Mouse (Mus musculus) frontal cortex, postnatal 36 days (tissue): ENCODE results near the gene Ppm1e.
"Not testable (repeated sequence)": the region's sequence is repeated elsewhere in the genome, so short reads cannot be mapped to it uniquely, and the experiment has no call there.

ENCODE experiments used
- DNase-seq, 2 experiments: peaks; one replicate each; pipeline ENCODE4 v3.0.0; 2022; ENCODE audit warnings: low spot score in 2 of 2

Ppm1e gene

DNA sequence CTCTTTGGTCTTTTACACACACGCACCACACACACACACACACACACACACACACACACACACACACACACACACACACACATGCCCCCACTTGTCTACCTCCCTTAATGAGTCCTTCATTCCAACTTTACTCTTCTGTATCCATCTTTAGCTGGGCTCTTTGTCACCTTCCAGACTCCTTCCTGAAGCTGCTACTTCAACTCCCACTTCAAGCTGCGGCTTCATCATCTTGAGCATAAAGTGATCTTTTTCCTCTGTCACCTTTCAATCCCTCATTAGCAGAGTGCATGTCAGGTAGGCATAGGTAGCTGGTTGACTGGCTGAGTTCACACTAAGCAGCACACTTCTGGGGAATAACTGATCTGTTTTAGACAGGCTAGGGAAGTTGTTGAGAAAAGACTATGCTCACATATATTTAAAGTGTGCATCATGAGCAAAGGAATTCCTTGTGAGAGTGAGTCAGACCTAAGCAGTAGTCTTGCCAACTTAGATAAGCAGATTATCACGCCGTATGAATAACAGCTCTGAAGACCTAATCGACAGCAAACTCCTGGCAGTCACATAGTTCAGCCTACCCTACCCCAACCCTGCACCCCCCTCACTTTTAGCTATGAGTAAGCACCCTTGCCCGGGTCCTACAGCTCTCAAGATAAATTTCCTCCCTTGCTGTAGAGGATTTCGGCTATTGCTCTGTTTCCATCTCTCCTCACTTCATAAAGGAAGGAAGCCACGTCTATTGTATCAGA lies 49.3 kb downstream of the Ppm1e start:
- DNase-seq: peak; percentile 33 to 59

DNA sequence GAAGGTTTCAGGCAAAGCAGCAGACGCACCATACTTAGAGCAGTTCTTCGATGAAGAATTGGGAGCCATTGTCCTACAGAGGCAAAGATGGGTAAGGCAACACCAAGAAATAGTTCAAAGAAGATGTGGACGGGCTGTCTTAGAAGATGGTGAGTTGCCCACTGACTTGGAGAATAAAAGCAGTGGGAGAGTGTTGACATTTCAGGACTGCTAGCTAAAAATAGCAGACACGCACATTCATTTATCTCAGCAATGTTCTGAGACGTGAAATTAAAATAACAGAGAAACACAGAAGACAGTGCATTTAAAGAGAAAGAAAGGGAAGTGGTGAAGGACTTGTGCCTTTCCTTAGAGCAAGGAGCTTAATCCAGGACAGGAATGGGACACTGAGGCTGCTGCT lies 59.8 kb downstream of the Ppm1e start:
- DNase-seq: no peak

DNA sequence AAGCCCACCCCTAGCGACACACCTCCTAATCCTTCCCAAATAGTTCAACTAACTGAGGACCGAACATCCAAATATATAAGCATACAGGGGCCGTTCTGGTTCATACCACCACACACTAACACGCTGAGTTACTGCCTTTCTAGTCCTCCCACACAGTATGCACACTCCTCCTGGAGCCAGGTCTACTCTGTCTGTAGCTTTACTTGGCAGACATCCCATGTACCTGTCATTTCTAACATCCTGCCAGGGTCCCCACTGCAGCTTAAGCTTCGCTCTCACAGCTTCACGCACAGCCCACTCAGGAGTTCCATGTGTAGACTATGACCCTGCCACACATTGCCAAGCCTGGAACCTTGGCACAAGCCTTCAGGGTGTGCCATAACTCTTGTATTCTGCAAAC lies 62.4 kb downstream of the Ppm1e start:
- DNase-seq: no peak

DNA sequence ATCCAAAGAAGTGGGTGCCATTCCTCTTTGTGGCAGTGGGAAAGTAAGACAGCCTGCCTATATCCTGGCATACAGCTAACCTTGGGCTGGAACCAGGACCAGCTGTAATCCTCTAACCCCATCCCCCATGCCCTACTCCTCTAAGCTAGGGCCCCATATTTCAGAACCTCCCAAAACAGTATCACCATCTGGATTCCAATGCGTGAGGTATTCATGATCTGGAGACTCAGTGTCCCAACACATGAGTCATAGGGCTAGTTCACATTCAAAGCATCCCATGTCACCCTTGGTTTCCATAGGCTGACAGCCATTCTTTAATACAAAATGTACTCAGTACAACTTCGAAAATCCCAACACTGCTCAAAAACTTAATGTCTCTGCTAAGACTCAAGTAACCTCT lies 63.2 kb downstream of the Ppm1e start:
- no peak for DNase-seq

DNA sequence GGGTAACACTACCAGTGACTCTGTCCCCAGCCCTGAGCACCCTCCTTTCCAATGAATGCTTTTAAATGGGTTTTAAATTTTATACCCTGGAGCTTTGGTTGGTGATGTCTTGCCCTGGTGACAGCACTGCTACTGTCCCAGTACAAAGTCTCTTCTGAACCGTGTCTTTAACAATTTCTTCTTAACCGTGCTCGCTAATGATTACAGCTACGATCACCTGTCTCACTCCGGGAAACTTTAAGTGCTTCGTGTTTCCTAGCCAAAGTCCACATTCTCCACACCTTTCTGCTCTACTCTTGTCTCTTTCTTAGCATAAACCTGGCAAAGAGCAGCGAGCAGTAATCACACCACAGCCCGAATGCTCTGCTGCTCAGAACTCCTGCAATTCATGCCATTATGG lies 69.5 kb downstream of the Ppm1e start:
- no peak for DNase-seq

DNA sequence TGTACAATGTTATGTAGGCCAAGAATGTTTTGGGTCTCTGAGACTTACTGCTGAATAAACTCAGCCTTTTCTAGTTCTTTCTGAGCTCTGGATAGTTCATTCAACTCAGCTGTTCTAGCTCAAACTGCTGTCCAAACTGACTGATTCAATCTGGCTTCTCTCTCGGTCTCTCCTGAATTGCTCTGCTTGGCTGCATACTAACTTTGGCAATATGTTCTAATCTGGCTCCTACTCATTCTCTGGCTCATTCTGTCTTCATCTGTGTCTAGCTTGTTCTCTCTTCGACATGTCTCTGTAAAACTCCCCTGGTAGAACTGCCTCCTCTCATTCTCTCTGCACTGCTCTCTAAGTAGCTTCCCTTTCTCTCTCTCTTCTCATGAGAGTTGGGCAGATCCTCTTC lies 72.6 kb downstream of the Ppm1e start:
- DNase-seq: no peak

DNA sequence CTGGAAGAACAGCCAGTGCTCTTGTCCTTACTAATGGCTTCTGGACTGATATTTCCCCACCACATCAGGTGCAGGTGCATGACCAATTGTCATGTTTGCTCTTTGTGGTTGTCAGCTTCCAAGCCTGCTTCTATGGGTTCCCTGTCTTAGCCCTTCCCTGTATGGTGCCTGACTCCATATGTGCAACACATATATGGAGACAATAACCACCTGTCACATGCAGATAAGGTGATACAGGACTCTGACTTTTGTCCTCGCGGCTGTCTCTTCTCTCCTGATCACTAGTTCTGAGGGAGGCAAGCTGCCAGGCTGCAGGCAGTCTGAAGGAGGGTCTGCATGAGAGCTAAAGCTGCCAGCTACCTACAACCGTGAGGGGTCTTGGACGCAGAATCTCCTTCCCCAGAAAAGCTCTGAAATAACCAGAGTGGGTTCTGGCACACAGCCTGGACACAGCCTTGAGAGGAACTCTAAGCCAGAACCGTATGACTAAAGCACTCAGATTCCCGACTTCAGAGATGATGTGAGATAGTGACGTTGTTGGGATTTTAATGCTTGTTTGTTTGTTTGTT lies 76.8 kb downstream of the Ppm1e start:
- no peak for DNase-seq

DNA sequence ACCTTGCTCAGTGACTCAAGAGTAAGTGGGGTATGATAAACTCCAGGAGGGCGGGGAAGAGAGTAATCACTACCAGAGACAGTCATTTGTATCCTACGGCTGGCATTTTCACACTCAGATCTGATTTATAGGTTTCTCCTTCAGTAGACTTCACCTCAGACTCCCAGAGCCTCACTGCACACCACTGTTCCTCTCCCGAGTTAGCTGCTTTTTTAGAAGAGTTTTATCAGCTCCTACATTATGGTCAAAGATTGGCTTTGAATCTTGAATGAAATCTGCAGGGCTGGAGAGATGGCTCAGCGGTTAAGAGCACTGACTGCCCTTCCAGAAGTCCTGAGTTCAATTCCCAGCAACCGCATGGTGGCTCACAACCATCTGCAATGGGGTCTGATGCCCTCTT lies 79.4 kb downstream of the Ppm1e start:
- DNase-seq: no peak

DNA sequence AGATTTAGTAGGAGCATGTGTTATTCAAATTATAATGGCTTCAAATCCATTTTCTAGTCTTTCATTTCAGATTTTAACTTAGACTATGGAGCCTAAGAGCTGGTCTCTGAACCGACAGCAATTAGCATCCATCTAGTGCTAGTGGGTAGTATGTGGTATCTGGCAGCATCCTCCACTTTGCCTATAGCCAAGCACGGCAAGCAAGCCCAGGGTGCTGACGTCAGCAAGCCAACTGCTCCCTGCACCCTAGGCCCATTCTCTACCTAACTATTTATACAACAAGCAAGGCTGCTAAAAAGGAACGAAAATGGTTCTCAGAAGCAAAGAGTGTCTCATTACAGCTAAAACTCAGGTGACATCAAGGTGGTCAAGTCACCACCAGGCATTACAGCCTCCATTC lies 80.0 kb downstream of the Ppm1e start:
- no peak for DNase-seq

DNA sequence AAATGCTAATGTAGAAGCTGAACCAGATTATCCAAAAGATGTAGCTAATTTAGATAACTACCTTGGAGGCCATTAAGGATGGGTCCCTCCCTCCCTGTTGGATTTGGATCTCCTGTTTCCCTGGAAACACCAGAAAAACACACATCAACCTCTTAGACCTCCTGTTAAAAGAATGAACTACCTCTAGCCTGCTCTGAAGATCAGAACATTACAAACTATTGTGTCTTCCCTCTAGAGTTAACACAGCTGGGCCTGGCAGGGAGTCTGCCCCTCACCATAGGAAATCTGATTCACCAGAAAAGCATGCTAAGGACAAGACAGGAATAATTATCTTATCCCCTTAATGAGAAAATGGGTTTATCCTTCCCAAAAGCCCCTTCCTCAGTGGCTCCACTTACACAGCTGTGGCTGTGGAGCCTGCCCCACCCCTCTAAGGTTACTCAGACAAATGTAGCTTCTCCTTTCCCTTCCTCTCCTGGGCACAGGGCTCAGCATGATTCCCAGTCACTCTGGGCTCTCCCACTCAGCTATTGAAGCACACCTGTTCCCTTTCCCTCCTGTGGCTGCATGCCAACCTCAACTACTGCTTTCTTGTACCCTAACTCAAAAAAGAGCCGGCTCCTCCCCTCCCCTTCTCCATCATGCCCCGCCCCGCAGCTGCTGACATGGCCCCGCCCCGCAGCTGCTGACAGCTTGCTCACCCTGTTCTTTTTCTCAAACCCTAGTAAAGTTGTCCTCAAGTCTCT lies 82.4 kb downstream of the Ppm1e start:
- DNase-seq: no peak

DNA sequence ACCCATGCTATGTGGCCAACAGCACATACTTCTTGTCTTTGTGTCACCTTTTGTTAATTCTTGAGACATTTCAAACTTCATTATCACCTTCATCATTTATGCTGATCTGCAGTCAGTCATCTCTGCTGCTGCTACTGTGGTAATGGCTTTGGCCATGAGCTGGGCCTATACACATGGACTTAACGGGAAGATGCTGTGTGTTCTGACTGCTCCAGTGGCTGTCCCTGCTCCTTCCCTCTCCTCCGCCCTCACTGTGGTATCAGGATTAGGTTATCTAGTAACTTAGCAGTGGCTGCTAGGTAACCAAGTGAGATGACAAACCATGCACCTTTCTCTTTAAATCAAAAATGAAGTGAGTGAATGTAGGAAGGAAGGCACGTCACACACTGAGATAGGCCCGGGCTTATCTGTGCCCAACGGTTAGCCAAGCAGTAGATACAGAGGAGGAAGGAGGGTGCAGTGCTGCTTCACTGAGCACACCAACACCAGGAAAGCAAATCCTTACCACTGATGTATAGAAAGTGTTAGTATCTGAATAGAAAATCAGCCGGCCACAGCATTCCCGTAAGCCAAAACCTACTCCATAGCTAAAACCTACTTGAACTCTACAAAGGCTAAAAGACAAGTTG lies 83.3 kb downstream of the Ppm1e start:
- no peak for DNase-seq

DNA sequence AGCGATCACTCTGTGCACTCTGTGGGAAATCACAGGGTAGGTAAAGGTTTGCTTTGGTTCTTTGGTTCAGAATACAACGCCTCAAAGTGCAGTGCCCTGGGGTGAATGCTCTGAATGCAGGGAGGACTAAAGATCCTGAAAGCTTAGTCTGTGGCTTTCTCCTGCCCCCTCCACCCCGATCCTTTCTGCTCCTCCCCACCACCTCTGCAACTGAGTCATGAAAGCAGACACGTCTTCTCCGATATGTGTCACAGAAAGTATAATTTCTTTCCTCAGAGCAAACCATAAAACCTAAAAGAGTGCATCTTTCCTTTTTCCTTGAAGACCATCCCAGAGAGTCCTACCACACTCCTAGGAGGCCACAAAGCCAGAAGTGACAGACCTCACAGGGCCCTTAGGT lies 86.1 kb downstream of the Ppm1e start:
- no peak for DNase-seq

DNA sequence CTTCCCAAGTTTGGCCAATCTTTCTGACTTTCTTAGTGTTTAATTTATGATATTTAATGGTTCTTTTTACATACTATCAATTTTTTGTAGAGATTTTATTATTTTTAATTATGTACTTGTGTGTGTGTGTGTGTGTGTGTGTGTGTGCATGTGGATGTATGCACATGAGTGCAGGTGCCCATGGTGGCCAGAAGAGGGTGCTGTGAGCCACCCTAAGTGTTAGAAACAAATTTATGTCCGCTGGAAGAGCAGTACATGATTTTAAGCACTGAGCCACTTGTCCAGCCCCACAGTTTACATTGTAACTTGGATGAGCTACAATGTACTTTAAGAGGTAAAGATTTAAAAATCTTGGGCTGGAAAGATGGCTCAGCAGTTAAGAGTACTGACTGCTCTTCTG lies 87.3 kb downstream of the Ppm1e start:
- DNase-seq: no peak

DNA sequence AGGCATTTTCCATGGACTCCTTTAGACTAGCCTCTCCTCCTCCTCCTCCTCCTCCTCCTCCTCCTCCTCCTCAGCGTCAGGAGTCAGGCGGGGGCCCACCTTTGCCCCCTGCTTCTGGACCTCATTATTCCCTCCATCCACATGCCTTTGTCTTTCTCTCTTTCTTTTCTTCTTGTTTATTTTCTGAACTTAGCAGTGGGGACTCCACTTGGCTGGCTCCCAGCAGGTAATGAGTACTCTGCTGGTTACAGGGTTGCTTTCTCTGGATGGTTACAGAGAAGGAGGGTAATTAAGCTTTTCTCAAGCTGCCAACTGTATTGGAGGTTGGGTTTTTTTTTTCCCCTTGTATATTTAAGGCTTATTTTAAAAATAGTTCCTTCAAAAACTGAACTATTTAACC lies 87.9 kb downstream of the Ppm1e start:
- DNase-seq: no peak

DNA sequence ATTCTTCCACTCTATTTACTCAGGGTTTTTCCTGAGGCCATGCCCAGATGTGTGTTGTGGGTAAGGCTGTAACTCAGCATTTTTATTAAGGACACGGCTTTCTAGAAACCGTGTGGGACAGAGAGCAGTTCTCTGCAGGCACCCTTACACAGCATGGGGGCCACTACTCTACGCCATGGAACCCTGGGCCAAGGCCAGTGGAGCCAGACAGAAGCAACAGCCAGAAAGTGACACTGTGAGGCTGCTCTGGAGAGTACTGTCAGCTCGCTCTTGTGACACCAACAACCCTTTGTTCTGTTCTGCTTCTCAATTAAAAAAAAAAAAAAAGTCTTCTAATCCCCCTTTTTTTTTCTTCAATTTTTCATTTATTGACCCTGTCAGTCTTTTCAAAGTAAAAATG lies 88.4 kb downstream of the Ppm1e start:
- DNase-seq: no peak

DNA sequence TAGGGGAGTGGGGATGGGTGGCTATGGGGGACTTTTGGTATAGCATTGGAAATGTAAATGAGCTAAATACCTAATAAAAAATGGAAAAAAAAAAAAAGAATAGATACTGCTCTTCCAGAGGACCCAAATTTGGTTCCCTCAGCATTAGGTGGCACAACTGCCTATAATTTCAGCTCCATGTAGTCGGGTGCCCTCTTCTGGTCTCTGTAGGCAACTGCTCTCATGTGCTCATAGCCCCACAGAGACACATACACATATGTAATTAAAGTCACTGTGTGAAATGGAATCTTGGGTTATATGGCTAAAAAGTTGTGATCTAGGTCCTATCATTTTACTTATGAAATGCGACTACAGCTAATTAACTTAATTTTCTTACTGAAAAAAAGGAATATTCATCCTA lies 90.0 kb downstream of the Ppm1e start:
- DNase-seq: no peak

DNA sequence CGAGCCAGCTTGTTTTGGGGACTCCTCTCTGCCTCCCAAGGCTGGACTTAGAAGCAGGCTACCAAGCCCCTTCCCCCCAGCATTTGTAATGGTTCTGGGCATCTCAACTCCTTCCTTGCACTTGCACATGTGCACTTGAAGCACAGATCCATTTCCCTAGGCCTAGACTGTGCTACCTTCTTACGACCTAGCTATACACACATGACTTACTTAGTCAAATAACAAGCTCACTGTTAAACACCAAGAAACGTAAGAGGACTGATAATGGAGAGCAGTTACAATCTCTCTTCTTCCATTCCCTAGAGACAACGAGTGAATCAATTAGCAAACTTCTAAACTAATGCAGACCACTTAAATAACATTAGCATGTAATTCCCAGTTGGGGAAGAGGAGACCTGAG lies 92.6 kb downstream of the Ppm1e start:
- DNase-seq: no peak

DNA sequence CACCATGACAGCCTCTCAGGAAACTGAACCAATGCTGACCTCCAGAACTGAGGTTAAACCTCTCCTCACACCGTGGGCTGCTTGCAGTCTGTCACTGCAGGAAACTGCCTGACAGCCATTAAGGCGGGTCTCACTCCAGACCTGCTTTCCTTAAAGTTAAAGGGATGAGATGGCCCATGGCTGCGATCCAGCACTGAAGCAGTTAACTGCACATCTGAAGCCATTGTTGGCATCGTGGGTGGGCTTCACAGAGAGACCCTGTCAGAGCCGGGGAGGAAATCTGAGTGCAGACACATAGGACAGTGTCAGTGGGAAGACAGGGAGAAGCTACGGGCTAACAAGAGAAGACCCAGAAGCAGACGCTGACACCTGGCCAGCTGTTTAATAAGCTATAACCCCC lies 94.9 kb downstream of the Ppm1e start:
- no peak for DNase-seq

DNA sequence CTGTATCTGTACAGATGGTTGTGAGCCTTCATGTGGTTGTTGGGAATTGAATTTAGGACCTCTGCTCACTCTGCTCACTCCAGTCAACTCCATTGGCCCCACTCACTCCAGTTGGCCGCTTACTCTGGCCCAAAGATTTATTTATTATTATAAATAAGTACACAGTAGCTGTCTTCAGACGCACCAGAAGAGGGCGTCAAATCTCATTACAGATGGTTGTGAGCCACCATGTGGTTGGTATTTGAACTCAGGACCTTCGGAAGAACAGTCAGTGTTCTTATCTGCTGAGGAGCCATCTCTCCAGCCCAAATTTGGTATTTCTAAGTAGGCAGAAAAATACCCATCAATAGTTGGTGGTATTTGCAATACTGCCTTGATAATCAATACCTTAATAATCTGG lies 97.1 kb downstream of the Ppm1e start:
- DNase-seq: not testable (repeated sequence)

DNA sequence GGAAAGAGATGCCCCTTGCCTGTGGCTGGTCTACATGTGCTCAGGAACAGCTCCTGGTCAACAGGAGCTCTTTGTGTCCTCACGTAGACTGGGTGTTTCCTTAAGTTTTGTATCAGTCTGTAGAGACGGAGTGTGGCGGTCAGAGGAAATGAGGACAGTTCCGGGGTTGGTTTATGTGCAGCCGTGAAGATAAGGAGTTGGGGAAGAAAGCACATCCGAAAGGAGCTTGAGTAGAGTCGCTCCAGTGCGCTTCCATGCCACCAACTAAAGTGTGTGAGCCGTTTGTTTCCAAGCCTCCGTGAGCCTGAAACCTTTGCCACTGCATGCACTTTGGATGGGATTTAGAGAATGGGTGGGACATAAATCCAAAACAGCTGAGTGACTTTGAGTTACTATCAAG lies 99.0 kb downstream of the Ppm1e start:
- no peak for DNase-seq

DNA sequence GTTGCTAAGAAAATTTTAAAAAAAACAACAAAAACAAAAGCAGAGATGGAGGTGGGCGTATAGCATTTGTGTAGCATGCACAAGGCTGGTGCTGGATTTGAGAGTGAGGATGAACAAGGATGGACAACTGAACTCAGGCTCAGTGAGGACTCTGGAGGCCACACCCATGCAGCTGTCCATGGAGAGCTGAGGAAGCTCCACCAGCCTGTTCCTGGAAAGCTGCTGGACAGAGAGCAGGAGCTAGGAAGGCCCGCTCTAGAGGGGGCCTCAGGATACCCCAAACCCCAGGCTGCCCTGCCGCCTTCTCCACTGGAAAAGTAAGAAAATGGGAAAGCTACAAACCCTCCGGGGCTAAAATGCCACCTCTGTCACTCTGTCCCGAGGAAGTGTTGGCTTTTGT lies 101.5 kb downstream of the Ppm1e start:
- DNase-seq: no peak

DNA sequence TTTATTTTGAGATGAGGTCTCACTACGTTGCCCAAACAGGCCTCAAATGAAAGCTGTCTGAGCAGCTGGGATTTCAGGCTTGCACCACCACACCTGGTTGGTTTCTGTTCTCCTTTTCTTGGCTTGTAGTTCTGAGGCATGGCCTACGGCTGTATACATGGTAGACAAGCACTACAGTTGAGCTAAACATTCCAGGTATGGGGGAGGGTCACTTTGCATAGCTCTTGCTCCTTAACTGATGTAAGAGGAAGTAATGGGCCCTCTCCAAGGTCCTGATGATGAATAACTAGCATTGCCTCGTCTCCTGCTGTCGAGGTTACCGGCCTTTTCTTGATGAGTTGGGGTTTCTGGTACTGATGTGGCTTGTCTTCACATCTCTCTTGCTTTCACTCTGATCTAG lies 104.7 kb downstream of the Ppm1e start:
- DNase-seq: no peak

DNA sequence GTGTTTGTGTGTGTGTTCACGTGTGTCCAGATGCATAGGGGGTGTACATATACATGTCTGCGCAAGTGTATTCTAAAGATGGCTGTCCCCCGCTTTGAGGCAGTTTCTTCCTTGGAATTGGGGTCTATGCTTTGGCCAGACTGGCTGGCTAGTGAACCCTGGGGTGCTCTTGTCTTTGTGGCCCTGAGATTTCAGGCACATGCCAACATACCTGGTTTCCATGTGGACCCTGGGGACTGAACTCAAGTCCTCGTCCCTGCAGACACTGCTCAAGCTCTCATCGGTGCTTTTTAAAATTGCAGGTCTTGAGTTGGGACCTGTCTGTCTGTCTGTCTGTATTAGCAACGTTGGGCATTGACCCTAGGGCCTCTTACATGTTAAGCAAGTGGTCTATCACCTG lies 105.5 kb downstream of the Ppm1e start:
- DNase-seq: no peak
